Mouse (Mus musculus) hindbrain, embryonic 14.5 days (tissue): ENCODE data around the gene Pcbp4. TPM values are rescaled to one million over a fixed set of nuclear protein-coding genes. Genes with fewer than 3 reads are reported as not detected.

Experiments used
- ATAC-seq: fragments of 200-750 bp; cut with Nextera tagmentation; 2 replicates; pipeline ENCODE4 v1.8.0; 2017; ENCODE audit warnings: moderate number of reproducible peaks, mild to moderate bottlenecking, moderate TSS enrichment, moderate library complexity; ENCODE audit not compliant: low FRiP score
- DNase-seq: peaks from one replicate; pipeline ENCODE4 v3.0.0-alpha.2; 2015; ENCODE audit warnings: low spot score
- H3K27ac ChIP-seq: fragments of 300-500 bp; sonication (generic); 2 replicates; pipeline ENCODE4 v1.5.1; 2014; ENCODE audit warnings: mild to moderate bottlenecking, moderate library complexity
- H3K27me3 ChIP-seq: fragments of 300-500 bp; sonication (generic); 2 replicates; pipeline ENCODE4 v1.6.1; 2014; ENCODE audit warnings: mild to moderate bottlenecking, low read length, mixed read lengths; ENCODE audit not compliant: control insufficient read depth, insufficient read depth
- H3K36me3 ChIP-seq: fragments of 300-500 bp; sonication (generic); replicated peaks from 2 replicates; pipeline ENCODE4 v1.6.1; 2014; ENCODE audit not compliant: control insufficient read depth, insufficient read depth
- H3K4me1 ChIP-seq: fragments of 300-500 bp; sonication (generic); replicated peaks from 2 replicates; pipeline ENCODE4 v1.6.1; 2014; ENCODE audit warnings: antibody characterized with exemption, low read length, mixed read lengths; ENCODE audit not compliant: control insufficient read depth, insufficient read depth
- H3K4me2 ChIP-seq: fragments of 300-500 bp; sonication (generic); replicated peaks from 2 replicates; pipeline ENCODE4 v1.6.1; 2014; ENCODE audit warnings: mild to moderate bottlenecking, moderate library complexity
- H3K4me3 ChIP-seq: fragments of 300-500 bp; sonication (generic); replicated peaks from 2 replicates; pipeline ENCODE4 v1.5.1; 2014; ENCODE audit warnings: mild to moderate bottlenecking, low read length
- H3K9ac ChIP-seq: fragments of 300-500 bp; sonication (generic); 2 replicates; pipeline ENCODE4 v1.6.1; 2014
- H3K9me3 ChIP-seq: fragments of 300-500 bp; sonication (generic); 2 replicates; pipeline ENCODE4 v1.6.1; 2016; ENCODE audit warnings: low read length; ENCODE audit not compliant: control insufficient read depth
- WGBS: fragments of 180-500 bp; shearing (Covaris S2); extraction: QIAGEN DNeasy Blood & Tissue Kit; methylation state at CpG from one replicate; pipeline ENCODE4 v1.1.7; 2014; 5-methylcytosine and 5-hydroxymethylcytosine counted together
- polyA plus RNA-seq: library from polyadenylated mRNA; unstranded; fragments of >200 nt; fragmentation: Nextera tagmentation; extraction: Ambion mirVana; gene quantifications from 2 replicates; pipeline ENCODE4 v1.2.1, GENCODE M21; 2014

Gene Pcbp4
- polyA plus RNA-seq, 1 experiment from 2014 or later: 186 TPM

- 82% methylated on average over 7 of the region's 7 CpGs for WGBS
- peaks cover 39% of the 10 kb centered on the region for H3K36me3 ChIP-seq
- H3K4me3 ChIP-seq: no peak overlapping the region
- peaks cover 14% of the 10 kb centered on the region for H3K4me1 ChIP-seq
- ATAC-seq: no peak
- no peak overlapping the region for H3K9ac ChIP-seq
- DNase-seq: no peak
- H3K9me3 ChIP-seq: no peaks in the 10 kb centered on the region
- no peaks in the 10 kb centered on the region for H3K27me3 ChIP-seq
- no peak overlapping the region for H3K4me2 ChIP-seq
- no peak overlapping the region for H3K27ac ChIP-seq
These were observed 19.7 kb upstream of the Pcbp4 start for GRCm38 (mm10) chr9:106433389-106433788.

DNA sequence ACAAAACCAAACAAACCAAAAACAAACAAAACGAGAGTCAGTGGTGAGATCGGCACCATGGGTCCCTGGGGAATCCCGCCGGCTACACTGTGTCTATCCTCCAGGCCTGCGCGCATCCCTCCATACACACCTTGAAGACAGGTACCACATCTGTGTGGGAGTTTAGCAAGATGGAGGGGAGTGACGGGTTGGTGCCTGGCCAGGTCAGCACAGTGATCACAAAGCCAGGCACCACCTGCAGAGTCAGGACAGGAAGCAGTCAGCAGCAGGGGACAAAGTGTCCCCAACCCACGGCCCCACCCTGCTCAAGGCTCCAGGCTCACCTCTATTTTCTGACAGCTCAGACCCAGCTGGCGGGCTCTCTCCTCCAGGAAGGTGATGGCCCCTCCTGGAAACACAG is 16.5 kb upstream of the Pcbp4 start:
- H3K4me1 ChIP-seq: peaks cover 13% of the 10 kb centered on the region; the same call in 1 of the 2 replicates
- no peak overlapping the region for H3K9ac ChIP-seq
- H3K4me2 ChIP-seq: no peak overlapping the region
- no peak overlapping the region for H3K4me3 ChIP-seq
- 90% methylated on average over 9 of the region's 9 CpGs for WGBS
- peaks cover 28% of the 10 kb centered on the region for H3K36me3 ChIP-seq
- H3K27me3 ChIP-seq: no peaks in the 10 kb centered on the region
- no peaks in the 10 kb centered on the region for H3K9me3 ChIP-seq
- ATAC-seq (no peak), DNase-seq (no peak)
- no peak overlapping the region for H3K27ac ChIP-seq

DNA sequence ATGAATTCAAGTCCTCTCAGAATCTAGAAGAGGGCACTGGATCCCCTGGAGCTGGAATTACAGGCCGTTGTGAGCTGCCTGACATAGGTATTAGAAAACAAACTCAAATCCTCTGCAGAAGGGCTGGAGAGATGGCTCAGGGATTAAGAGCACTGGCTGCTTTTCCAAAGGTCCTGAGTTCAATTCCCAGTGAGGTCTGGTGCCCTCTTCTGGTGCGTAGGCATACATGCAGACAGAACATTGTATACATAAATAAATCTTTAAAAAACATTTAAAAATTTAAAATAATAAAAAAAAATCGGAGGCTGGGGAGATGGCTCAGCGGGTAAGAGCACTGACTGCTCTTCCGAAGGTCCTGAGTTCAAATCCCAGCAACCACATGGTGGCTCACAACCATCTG is 10.4 kb upstream of the Pcbp4 start:
- no peak overlapping the region for H3K4me3 ChIP-seq
- H3K4me1 ChIP-seq: peaks cover 17% of the 10 kb centered on the region
- no peak overlapping the region for H3K27ac ChIP-seq
- no peak overlapping the region for H3K9ac ChIP-seq
- no peaks in the 10 kb centered on the region; the same call in 1 of the 2 replicates for H3K36me3 ChIP-seq
- no peak for ATAC-seq
- H3K4me2 ChIP-seq: no peak overlapping the region
- no peak for DNase-seq
- no peaks in the 10 kb centered on the region for H3K27me3 ChIP-seq
- H3K9me3 ChIP-seq: no peaks in the 10 kb centered on the region
- WGBS: 78% methylated on average over 5 of the region's 5 CpGs

DNA sequence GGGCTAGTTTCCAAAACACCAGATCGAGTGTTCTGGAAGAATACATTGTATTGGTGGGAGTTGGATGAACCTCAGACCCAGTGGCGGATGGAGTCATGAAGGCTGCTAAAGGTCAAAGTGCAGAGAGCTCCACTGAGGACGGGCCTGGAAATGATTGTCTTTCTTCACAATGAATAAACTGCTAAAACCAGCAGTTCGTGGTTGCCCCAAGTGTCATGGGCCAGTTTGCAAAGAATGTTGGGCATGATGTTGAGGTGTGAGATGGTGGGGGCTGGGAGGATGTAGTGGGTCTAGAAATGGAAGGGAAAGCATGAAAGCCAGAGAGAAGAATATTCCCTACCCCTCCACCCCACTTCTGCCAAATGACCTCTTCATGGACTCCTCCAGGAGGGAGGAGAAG is 8.3 kb upstream of the Pcbp4 start:
- peaks cover 21% of the 10 kb centered on the region for H3K4me1 ChIP-seq
- H3K4me3 ChIP-seq: no peak overlapping the region
- ATAC-seq: no peak

GRCm38 (mm10) chr9:106447348-106447747 is 5.7 kb upstream of the Pcbp4 start, which contains the start of the genes Abhd14b and Abhd14a:
Gene Abhd14b, plus strand, starts transcription at chr9:106447459.
Gene Abhd14a, minus strand, starts transcription at chr9:106447678.
- Histone ChIP-seq H3K9me3 (no peaks in the 10 kb centered on the region), H3K27me3 (no peaks in the 10 kb centered on the region), H3K4me3 (peak within 1 kb of the TSS; percentile 44), H3K36me3 (no peaks in the 10 kb centered on the region), H3K4me2 (peak within 1 kb of the TSS; percentile 66), H3K9ac (peak within 1 kb of the TSS; percentile 67), H3K4me1 (peaks cover 21% of the 10 kb centered on the region), H3K27ac (peak within 1 kb of the TSS; percentile 62; the same call in 1 of the 2 replicates)
- WGBS: under 1% methylated on average over 24 of the region's 24 CpGs
- ATAC-seq (peak; percentile 79), DNase-seq (peak; percentile 89)

More for the DNA sequence above, 8.3 kb upstream of the Pcbp4 start:
- H3K9ac ChIP-seq: no peak overlapping the region
- H3K36me3 ChIP-seq: no peaks in the 10 kb centered on the region; the same call in 1 of the 2 replicates
- H3K27me3 ChIP-seq: no peaks in the 10 kb centered on the region
- WGBS: 64% methylated on average over 4 of the region's 4 CpGs
- no peak overlapping the region for H3K4me2 ChIP-seq
- H3K9me3 ChIP-seq: no peaks in the 10 kb centered on the region
- no peak for DNase-seq
- no peak overlapping the region for H3K27ac ChIP-seq

DNA sequence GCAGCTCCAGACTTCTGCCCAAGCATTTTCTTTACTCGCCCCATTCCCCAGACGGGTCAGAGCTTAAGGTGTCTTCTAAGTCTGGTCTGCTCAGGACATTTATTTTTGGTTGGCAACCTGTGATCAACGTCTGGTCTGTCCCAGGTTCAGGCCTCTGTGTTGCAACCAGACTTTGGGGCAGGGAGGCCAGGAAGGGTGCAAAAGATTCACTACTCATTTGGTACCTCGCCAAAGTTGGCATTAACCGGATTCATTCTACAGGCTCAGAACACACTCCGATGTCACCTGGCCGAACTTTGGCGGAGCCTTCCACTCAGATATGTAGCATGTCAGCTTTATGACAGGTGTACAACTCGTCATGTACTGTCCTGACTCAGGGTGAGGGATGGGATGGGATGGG is 5.1 kb upstream of the Pcbp4 start:
- H3K9me3 ChIP-seq: no peaks in the 10 kb centered on the region
- H3K27me3 ChIP-seq: no peaks in the 10 kb centered on the region
- H3K4me3 ChIP-seq: peak overlapping the region; percentile 44
- DNase-seq (no peak), ATAC-seq (no peak)
- H3K9ac ChIP-seq: peak overlapping the region; percentile 67
- WGBS: 41% methylated on average over 9 of the region's 9 CpGs
- H3K4me1 ChIP-seq: peaks cover 27% of the 10 kb centered on the region
- peak overlapping the region; percentile 66 for H3K4me2 ChIP-seq
- peak overlapping the region; percentile 62; the same call in 1 of the 2 replicates for H3K27ac ChIP-seq
- no peaks in the 10 kb centered on the region for H3K36me3 ChIP-seq

GRCm38 (mm10) chr9:106448498-106449031 is 4.5 kb upstream of the Pcbp4 start:
- peak; percentile 68 for DNase-seq
- Histone ChIP-seq H3K4me3 (peak overlapping the region; percentile 34), H3K9me3 (no peaks in the 10 kb centered on the region), H3K27ac (0 out of 2 replicates have a peak overlapping the region, but pooled peaks have one; percentile 36), H3K4me2 (peak overlapping the region; percentile 66), H3K4me1 (peaks cover 28% of the 10 kb centered on the region), H3K9ac (peak overlapping the region; percentile 62), H3K27me3 (no peaks in the 10 kb centered on the region), H3K36me3 (no peaks in the 10 kb centered on the region)
- ATAC-seq: peak; percentile 55
- 2% methylated on average over 23 of the region's 23 CpGs for WGBS

GRCm38 (mm10) chr9:106449947-106450346 is 3.1 kb upstream of the Pcbp4 start:
- H3K27me3 ChIP-seq: no peaks in the 10 kb centered on the region
- H3K36me3 ChIP-seq: no peaks in the 10 kb centered on the region
- no peak overlapping the region for H3K9ac ChIP-seq
- no peak overlapping the region for H3K4me3 ChIP-seq
- H3K4me1 ChIP-seq: peaks cover 28% of the 10 kb centered on the region
- DNase-seq (no peak), ATAC-seq (no peak)
- no peak overlapping the region for H3K27ac ChIP-seq
- no peak overlapping the region for H3K4me2 ChIP-seq
- 89% methylated on average over 8 of the region's 8 CpGs for WGBS
- H3K9me3 ChIP-seq: no peaks in the 10 kb centered on the region

DNA sequence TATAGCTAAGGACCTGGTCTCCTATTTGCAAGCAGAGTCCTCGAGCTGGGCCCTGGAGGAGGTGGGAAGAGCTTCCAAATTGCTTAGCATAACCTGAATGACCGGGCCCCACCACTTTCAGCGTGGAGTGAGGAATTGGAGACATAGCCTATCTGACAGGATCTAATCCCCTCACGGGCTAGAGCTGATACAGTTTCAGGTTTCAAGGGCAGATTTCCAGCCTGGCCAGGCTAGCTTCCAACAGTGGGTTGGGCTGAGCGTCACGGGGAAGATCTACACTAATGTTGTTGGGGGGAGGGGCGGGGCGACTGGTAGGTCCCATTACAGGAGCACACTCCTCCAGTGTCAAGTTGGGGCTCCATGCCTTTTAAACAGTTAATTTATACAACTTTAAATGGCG is 2.4 kb upstream of the Pcbp4 start:
- no peaks in the 10 kb centered on the region for H3K27me3 ChIP-seq
- H3K9me3 ChIP-seq: no peaks in the 10 kb centered on the region
- H3K36me3 ChIP-seq: no peaks in the 10 kb centered on the region
- ATAC-seq (no peak), DNase-seq (no peak)
- no peak overlapping the region for H3K4me2 ChIP-seq
- no peak overlapping the region for H3K9ac ChIP-seq
- H3K27ac ChIP-seq: no peak overlapping the region
- peaks cover 34% of the 10 kb centered on the region for H3K4me1 ChIP-seq
- no peak overlapping the region for H3K4me3 ChIP-seq
- WGBS: 31% methylated on average over 9 of the region's 9 CpGs
